Mouse (Mus musculus): ENCODE measurements at regions not wholly inside any gene's neighbourhood (a gene's known extent, or its start where the extent isn't known, plus 50 kb on each side); places are given as distances from the start of the nearest gene placed in this dataset.

- no peak for DNase-seq (ENCODE audit: low spot score)
Measured at GRCm38 (mm10) chr10:66796296-66796695, 299.6 kb upstream of the Jmjd1c start.

- no peak for DNase-seq (ENCODE audit: low spot score)
Measured at GRCm38 (mm10) chr10:66802691-66803090, 293.2 kb upstream of the Jmjd1c start.

GRCm38 (mm10) chr10:66807261-66807968, 288.5 kb upstream of the Jmjd1c start:
- DNase-seq (ENCODE audit: low spot score) = no peak

- DNase-seq (ENCODE audit: low spot score) = no peak
Measured at GRCm38 (mm10) chr10:66812515-66813260, 283.2 kb upstream of the Jmjd1c start.

GRCm38 (mm10) chr10:66813850-66814564, 281.9 kb upstream of the Jmjd1c start:
- no peak for DNase-seq (ENCODE audit: low spot score)

- DNase-seq (ENCODE audit: low spot score) = peak; percentile 41
Measured at GRCm38 (mm10) chr10:66814565-66815201, 281.2 kb upstream of the Jmjd1c start.

GRCm38 (mm10) chr10:66815951-66816350, 280.0 kb upstream of the Jmjd1c start:
- no peak for DNase-seq (ENCODE audit: low spot score)

GRCm38 (mm10) chr10:66816776-66817175, 279.1 kb upstream of the Jmjd1c start:
- DNase-seq (ENCODE audit: low spot score) = no peak

- no peak for DNase-seq (ENCODE audit: low spot score)
Measured at GRCm38 (mm10) chr10:66817876-66818275, 278.0 kb upstream of the Jmjd1c start.

- DNase-seq (ENCODE audit: low spot score) = no peak
Measured at GRCm38 (mm10) chr10:66819517-66819916, 276.4 kb upstream of the Jmjd1c start.

- no peak for DNase-seq (ENCODE audit: low spot score)
Measured at GRCm38 (mm10) chr10:66825737-66826136, 270.2 kb upstream of the Jmjd1c start.

GRCm38 (mm10) chr10:66826327-66826726, 269.6 kb upstream of the Jmjd1c start:
- no peak for DNase-seq (ENCODE audit: low spot score)

- DNase-seq (ENCODE audit: low spot score) = no peak
Measured at GRCm38 (mm10) chr10:66834974-66835373, 261.0 kb upstream of the Jmjd1c start.

- no peak for DNase-seq (ENCODE audit: low spot score)
Measured at GRCm38 (mm10) chr10:66839058-66839457, 256.9 kb upstream of the Jmjd1c start.

GRCm38 (mm10) chr10:66843258-66843657, 252.7 kb upstream of the Jmjd1c start:
- DNase-seq (ENCODE audit: low spot score) = no peak

- DNase-seq (ENCODE audit: low spot score) = no peak
Measured at GRCm38 (mm10) chr10:66848778-66849177, 247.1 kb upstream of the Jmjd1c start.

- DNase-seq (ENCODE audit: low spot score) = no peak
Measured at GRCm38 (mm10) chr10:66849681-66850080, 246.2 kb upstream of the Jmjd1c start.

- DNase-seq (ENCODE audit: low spot score) = no peak
Measured at GRCm38 (mm10) chr10:66850972-66851478, 244.9 kb upstream of the Jmjd1c start.

GRCm38 (mm10) chr10:66851841-66852240, 244.1 kb upstream of the Jmjd1c start:
- no peak for DNase-seq (ENCODE audit: low spot score)

- DNase-seq (ENCODE audit: low spot score) = no peak
Measured at GRCm38 (mm10) chr10:66852708-66853107, 243.2 kb upstream of the Jmjd1c start.

- peak; percentile 61 for DNase-seq (ENCODE audit: low spot score)
Measured at GRCm38 (mm10) chr10:66853258-66853657, 242.7 kb upstream of the Jmjd1c start.

- no peak for DNase-seq (ENCODE audit: low spot score)
Measured at GRCm38 (mm10) chr10:66854895-66855294, 241.0 kb upstream of the Jmjd1c start.
